Mouse (Mus musculus): Measurements from ENCODE around the gene Aox3.

DNA sequence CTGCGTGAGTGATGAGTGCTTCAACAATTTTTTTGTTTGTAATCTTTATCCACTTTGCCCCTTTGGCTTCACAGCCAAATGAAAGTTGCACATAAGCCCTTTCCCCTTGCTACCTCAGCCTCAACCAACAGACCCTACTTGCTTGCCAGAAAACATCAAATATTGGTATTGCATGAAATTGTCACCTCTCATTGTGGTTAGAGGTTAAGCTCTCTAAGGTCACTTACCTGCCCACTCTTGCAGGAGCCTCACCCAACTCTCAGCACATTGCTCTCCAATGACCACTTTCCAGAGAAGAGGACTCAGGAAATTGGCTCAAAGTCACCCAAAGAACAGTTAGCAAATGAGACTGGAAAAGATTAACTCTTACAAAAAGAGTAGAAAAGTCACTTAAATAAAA is 41.4 kb upstream of the Aox3 start:
- TF ChIP-seq POLR2A (IDR thresholded peaks at IDR 0.05; ENCODE audit: insufficient read depth, low read length) (no peak), CTCF (IDR thresholded peaks at IDR 0.05; ENCODE audit: low read depth, low read length) (no peak), EP300 (IDR thresholded peaks at IDR 0.05; ENCODE audit: insufficient read depth, low read depth, low read length) (no peak)

Measured in ES-Bruce4 (cell line).